Mouse (Mus musculus): ENCODE measurements around the gene Gm10643.

The Gm10643 gene

GRCm38 (mm10) chr8:84065037-84065436 lies at the start of gene Gm10643:
Gm10643 (minus strand) TSS chr8:84065137.
- 100% methylated on average over 1 of the region's 1 CpGs for WGBS

GRCm38 (mm10) chr8:84106216-84107040 lies 41.5 kb upstream of the Gm10643 start:
- WGBS: 93% methylated on average over 6 of the region's 6 CpGs

GRCm38 (mm10) chr8:84105676-84106075 lies 40.7 kb upstream of the Gm10643 start:
- 78% methylated on average over 2 of the region's 2 CpGs for WGBS

- WGBS: 5% methylated on average over 42 of the region's 42 CpGs
These were observed 40.0 kb upstream of the Gm10643 start, which contains the start of gene Dcaf15 for GRCm38 (mm10) chr8:84104697-84105609. Dcaf15 (minus strand) TSS chr8:84104768.

- WGBS: under 1% methylated on average over 26 of the region's 29 CpGs
These were observed 39.3 kb upstream of the Gm10643 start for GRCm38 (mm10) chr8:84104221-84104620.

GRCm38 (mm10) chr8:84103601-84104000 lies 38.7 kb upstream of the Gm10643 start:
- 30% methylated on average over 3 of the region's 3 CpGs for WGBS

- WGBS: 91% methylated on average over 25 of the region's 25 CpGs
These were observed 36.7 kb upstream of the Gm10643 start for GRCm38 (mm10) chr8:84101476-84102270.

GRCm38 (mm10) chr8:84098376-84098775 lies 33.4 kb upstream of the Gm10643 start:
- 97% methylated on average over 7 of the region's 7 CpGs for WGBS

- WGBS: 63% methylated on average over 8 of the region's 8 CpGs
These were observed 31.1 kb upstream of the Gm10643 start for GRCm38 (mm10) chr8:84096061-84096460.

- WGBS: 72% methylated on average over 8 of the region's 8 CpGs
These were observed 25.6 kb upstream of the Gm10643 start for GRCm38 (mm10) chr8:84090585-84090984.

- 71% methylated on average over 9 of the region's 9 CpGs for WGBS
These were observed 24.3 kb upstream of the Gm10643 start for GRCm38 (mm10) chr8:84089277-84089676.

GRCm38 (mm10) chr8:84087821-84088220 lies 22.9 kb upstream of the Gm10643 start:
- WGBS: 58% methylated on average over 14 of the region's 14 CpGs

- WGBS: 83% methylated on average over 7 of the region's 7 CpGs
These were observed 22.2 kb upstream of the Gm10643 start for GRCm38 (mm10) chr8:84087156-84087555.

- WGBS: 71% methylated on average over 42 of the region's 42 CpGs
These were observed 19.6 kb upstream of the Gm10643 start for GRCm38 (mm10) chr8:84084341-84085115.

GRCm38 (mm10) chr8:84083829-84084241 lies 18.9 kb upstream of the Gm10643 start:
- WGBS: 51% methylated on average over 8 of the region's 8 CpGs

- 86% methylated on average over 5 of the region's 5 CpGs for WGBS
These were observed 14.3 kb upstream of the Gm10643 start for GRCm38 (mm10) chr8:84079206-84079605.

GRCm38 (mm10) chr8:84076849-84077248 lies 11.9 kb upstream of the Gm10643 start:
- 95% methylated on average over 3 of the region's 3 CpGs for WGBS

GRCm38 (mm10) chr8:84076412-84076811 lies 11.5 kb upstream of the Gm10643 start:
- 92% methylated on average over 1 of the region's 1 CpGs for WGBS

GRCm38 (mm10) chr8:84073230-84073976 lies 8.5 kb upstream of the Gm10643 start:
- WGBS: 40% methylated on average over 10 of the region's 10 CpGs

GRCm38 (mm10) chr8:84072321-84072720 lies 7.4 kb upstream of the Gm10643 start:
- 86% methylated on average over 10 of the region's 10 CpGs for WGBS
